Mouse (Mus musculus): ENCODE measurements at regions not wholly inside any gene's neighbourhood (a gene's known extent, or its start where the extent isn't known, plus 50 kb on each side); places are given as distances from the start of the nearest gene placed in this dataset.
A peak's percentile ranks its signal among the peaks of the same experiment; 100 is the strongest.

DNA sequence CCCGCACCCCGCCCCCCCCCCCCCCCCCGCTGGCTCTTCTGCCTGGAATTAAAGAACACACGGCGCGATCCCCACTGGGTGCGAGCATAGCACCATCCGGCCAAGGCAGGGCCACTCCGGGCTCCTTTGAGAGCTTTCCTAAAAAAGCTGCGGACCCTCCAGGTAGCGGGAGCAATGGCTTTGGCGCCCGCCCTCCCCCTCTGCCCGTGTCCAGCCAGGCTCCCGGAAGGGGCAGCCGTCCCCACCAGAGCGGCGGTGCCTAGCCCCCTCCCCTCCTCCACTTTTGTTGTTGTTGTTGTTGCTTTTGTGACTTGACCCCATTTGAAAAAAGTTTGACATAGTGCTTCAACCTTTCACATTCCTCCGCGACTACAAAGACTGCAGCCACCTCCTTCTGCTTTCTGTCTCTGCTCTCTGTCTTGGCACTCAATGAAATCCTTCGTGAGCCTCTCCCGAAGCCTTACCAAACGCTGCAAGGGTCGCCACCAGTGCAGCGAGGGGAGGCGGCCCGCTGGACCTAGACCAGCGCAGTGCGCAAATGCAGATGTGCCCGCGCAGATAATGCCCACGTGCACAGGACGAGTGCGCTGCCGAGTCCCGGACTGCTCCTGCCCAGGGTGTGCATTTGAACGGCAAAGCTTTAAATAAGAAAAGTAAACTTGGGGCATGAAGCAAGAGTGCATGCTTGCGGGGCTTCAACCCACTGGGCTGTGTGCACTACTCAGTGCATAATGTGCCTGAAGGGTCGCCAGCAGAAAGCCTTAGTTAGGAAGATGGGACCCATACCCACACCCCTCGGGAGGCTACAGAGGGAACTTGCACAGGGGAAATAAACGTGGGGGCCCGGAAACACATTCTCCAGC, 179.0 kb upstream of the Xlr start:
- peaks cover 33% of the 10 kb centered on the region for H3K27me3 ChIP-seq (ENCODE audit: insufficient read depth, low read length)
- no peaks in the 10 kb centered on the region for H3K36me3 ChIP-seq (ENCODE audit: insufficient read depth, low read length)
- no peaks in the 10 kb centered on the region for H3K9me3 ChIP-seq (ENCODE audit: low read length)
- H3K4me3 ChIP-seq (replicated peaks; ENCODE audit: low read length) = peak overlapping the region; percentile 50
- TF ChIP-seq CTCF (conservative IDR thresholded peaks at IDR 0.05; ENCODE audit: low read length) = no peak
- no peak for TF ChIP-seq POU5F1 (IDR thresholded peaks at IDR 0.05; ENCODE audit: borderline replicate concordance, low read length)
- TF ChIP-seq NANOG (IDR thresholded peaks at IDR 0.05; ENCODE audit: borderline replicate concordance, low read length) = no peak
- H3K4me1 ChIP-seq (replicated peaks; ENCODE audit: low read depth, low read length) = no peaks in the 10 kb centered on the region

DNA sequence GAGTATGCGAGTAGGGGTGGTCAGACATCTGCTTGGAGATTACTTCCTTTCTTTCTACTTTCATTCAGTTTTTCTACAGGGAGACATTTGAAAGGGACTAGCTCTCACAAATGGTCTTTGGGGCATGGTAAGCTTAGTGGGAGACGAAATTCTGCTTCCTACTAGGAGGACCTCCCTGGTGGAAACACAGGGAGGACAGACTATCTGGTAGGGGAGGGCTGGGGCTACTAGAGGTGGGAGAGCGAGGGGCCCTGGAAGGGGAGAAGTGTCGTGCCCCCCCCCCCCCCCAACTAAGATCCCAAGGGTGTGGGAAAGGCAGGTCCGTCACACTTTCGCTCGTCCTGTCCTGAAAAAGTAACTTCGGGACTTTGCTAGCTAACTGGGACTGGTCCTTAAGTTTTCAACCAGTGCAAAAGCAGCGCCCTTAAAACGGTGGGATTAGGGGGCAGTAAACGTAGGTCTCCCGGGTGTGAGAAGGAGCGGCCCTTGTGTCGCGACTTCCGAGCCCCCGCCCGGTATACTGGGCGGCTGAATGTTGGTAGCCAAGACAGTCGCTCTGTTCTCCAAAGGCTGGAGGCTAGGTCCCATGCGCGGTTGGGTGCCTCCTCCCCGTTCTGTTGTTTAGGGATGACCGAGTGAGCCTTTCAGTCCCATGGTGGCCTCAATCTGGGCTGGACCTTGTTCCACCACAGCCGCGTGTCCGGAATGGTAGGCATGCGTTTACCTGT, 178.2 kb upstream of the Xlr start:
- no peak for TF ChIP-seq POU5F1 (IDR thresholded peaks at IDR 0.05; ENCODE audit: borderline replicate concordance, low read length)
- TF ChIP-seq CTCF (conservative IDR thresholded peaks at IDR 0.05; ENCODE audit: low read length) = no peak
- TF ChIP-seq NANOG (IDR thresholded peaks at IDR 0.05; ENCODE audit: borderline replicate concordance, low read length) = no peak
- H3K9me3 ChIP-seq (ENCODE audit: low read length) = no peaks in the 10 kb centered on the region
- no peaks in the 10 kb centered on the region for H3K4me1 ChIP-seq (replicated peaks; ENCODE audit: low read depth, low read length)
- peak overlapping the region; percentile 52; the same call in 1 of the 2 replicates for H3K4me3 ChIP-seq (replicated peaks; ENCODE audit: low read length)
- no peaks in the 10 kb centered on the region for H3K36me3 ChIP-seq (ENCODE audit: insufficient read depth, low read length)
- H3K27me3 ChIP-seq (ENCODE audit: insufficient read depth, low read length) = peaks cover 33% of the 10 kb centered on the region

DNA sequence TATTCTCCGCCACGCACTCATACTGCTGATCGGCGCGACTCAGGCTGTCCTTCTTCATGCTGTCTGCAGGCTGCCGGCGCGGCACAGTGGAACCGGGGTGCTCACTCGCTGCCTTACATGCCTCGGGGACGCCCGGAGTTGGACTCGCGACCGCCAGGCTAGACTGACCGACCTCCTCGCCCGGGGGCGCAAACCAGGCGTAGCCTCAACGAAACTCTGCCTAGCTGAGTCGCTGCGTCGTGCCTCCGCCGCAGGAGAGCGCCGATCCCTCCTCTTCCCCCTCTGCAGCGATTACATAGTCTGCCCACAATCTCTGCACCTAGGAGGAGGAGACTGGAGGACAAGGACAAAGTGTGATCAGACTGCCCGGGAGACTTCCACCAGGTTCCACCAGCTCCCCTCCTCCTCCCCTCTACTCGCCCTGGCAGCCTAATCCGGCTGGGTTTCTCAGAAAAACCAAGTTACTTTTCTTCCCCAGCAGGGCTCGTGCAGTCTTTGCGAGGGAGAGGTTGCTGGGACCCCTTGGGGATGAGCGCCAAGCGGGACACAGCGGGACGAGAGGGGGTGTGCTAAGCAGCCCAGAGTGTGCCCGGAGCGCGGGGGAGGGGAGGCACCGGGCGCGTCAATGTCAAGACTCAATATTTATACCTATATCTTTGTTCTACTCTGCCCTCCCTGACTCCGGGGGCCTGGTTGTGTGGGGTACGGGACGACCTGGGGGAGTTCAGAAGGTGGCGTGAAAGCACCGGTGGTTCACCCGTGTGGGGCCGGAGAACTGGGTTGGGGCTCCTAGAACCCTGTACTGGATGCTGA, 177.4 kb upstream of the Xlr start:
- TF ChIP-seq CTCF (conservative IDR thresholded peaks at IDR 0.05; ENCODE audit: low read length) (no peak), POU5F1 (IDR thresholded peaks at IDR 0.05; ENCODE audit: borderline replicate concordance, low read length) (no peak), NANOG (IDR thresholded peaks at IDR 0.05; ENCODE audit: borderline replicate concordance, low read length) (no peak)
- Histone ChIP-seq H3K27me3 (ENCODE audit: insufficient read depth, low read length) (peaks cover 33% of the 10 kb centered on the region), H3K36me3 (ENCODE audit: insufficient read depth, low read length) (no peaks in the 10 kb centered on the region), H3K4me3 (replicated peaks; ENCODE audit: low read length) (peak overlapping the region; percentile 52), H3K9me3 (ENCODE audit: low read length) (no peaks in the 10 kb centered on the region), H3K4me1 (replicated peaks; ENCODE audit: low read depth, low read length) (no peaks in the 10 kb centered on the region)

All from E14TG2a.4 (cell line).